Mouse (Mus musculus): ENCODE data around the gene Anapc15. TPM values are rescaled to one million over a fixed set of nuclear protein-coding genes. Genes with fewer than 3 reads are reported as not detected.
A peak's percentile ranks its signal among the peaks of the same experiment; 100 is the strongest.

Gene Anapc15
- polyA plus RNA-seq, 1 experiment = 47.3 TPM

DNA sequence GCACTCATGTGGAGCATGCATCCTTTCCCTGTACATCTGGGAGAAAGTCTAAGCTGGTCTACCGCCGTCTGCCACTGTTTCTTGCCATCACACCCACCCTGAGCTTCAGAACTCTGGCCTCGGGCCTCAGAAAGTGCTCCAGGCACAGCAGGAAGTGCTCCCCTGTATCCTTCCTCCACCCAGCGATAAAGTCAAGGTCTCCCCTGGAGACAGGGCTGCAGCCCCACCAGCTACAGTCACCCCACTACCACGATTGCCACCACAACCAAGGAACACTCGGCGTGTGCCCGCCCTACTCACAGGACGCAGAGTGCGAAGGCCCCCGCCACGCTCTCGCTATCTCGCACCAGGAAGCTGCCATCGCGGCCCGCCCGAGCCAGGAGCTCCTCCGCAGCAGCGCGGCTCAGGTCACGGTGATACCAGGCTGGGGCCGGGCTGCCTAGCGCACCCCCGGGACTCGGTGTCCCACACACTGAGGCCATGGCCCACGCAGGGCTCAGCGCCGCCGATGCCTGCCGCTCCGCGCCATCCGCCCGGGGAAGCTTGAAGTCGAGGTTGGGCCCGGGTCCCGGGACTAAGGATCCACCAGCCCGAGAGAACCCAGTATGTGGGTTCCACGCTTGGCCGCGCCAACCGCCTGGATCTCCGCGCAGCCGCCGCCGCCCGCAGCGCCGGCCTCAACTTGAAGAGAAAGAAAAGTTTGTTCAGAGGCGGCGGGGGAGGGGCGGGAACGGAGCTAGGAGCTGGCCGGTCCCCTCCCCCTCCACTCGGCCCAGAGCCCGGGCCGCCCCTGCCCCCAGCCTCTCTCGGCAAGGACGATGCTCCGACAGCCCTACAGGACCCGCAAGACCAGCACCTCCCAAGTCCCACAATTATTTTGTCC is 27.0 kb upstream of the Anapc15 start:
- Histone ChIP-seq H3K27me3 (ENCODE audit: control insufficient read depth, insufficient read depth, low read length) (no peaks in the 10 kb centered on the region), H3K27ac (ENCODE audit: insufficient read depth, low read length) (peak overlapping the region; percentile 20; the same call in 1 of the 2 replicates), H3K4me1 (ENCODE audit: control insufficient read depth, insufficient read depth, low read length) (peaks cover 8% of the 10 kb centered on the region; the same call in 1 of the 2 replicates), H3K4me3 (replicated peaks; ENCODE audit: insufficient read depth, low read depth, low read length) (peak overlapping the region; percentile 90)
- DNase-seq = peak; percentile 47 to 52
- 3% methylated on average over 63 of the region's 63 CpGs for WGBS
- TF ChIP-seq CTCF (IDR thresholded peaks at IDR 0.05; ENCODE audit: borderline replicate concordance, insufficient read depth, low read depth, low read length) (no peak), POLR2A (IDR thresholded peaks at IDR 0.05; ENCODE audit: borderline replicate concordance, insufficient read depth, low read length) (no peak)

DNA sequence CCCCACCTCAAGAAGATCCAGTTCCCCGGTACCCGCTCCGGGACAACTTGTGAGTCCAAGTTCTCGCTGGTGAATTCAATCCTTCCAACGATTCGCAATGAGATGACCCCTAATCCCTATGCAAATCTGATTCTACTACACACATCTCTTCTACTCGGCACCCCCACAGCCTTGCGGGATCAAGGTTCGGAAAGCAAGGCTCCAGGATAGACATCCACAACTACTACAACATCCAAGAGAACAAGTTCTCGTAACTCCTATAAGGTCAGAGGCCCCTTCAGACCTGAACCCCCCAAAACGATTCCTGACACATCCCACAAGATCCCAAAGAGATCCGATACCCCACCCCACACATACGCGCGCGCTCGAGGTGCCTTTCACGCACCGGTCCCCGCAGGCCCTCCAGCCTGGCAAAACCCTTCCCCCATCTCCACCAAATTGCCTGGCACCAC is 26.3 kb upstream of the Anapc15 start:
- peak overlapping the region; percentile 90 for H3K4me3 ChIP-seq (replicated peaks; ENCODE audit: insufficient read depth, low read depth, low read length)
- H3K27me3 ChIP-seq (ENCODE audit: control insufficient read depth, insufficient read depth, low read length) = no peaks in the 10 kb centered on the region
- peaks cover 8% of the 10 kb centered on the region; the same call in 1 of the 2 replicates for H3K4me1 ChIP-seq (ENCODE audit: control insufficient read depth, insufficient read depth, low read length)
- TF ChIP-seq POLR2A (IDR thresholded peaks at IDR 0.05; ENCODE audit: borderline replicate concordance, insufficient read depth, low read length) (no peak), CTCF (IDR thresholded peaks at IDR 0.05; ENCODE audit: borderline replicate concordance, insufficient read depth, low read depth, low read length) (no peak)
- under 1% methylated on average over 20 of the region's 20 CpGs for WGBS
- DNase-seq = no peak
- H3K27ac ChIP-seq (ENCODE audit: insufficient read depth, low read length) = peak overlapping the region; percentile 20; the same call in 1 of the 2 replicates

DNA sequence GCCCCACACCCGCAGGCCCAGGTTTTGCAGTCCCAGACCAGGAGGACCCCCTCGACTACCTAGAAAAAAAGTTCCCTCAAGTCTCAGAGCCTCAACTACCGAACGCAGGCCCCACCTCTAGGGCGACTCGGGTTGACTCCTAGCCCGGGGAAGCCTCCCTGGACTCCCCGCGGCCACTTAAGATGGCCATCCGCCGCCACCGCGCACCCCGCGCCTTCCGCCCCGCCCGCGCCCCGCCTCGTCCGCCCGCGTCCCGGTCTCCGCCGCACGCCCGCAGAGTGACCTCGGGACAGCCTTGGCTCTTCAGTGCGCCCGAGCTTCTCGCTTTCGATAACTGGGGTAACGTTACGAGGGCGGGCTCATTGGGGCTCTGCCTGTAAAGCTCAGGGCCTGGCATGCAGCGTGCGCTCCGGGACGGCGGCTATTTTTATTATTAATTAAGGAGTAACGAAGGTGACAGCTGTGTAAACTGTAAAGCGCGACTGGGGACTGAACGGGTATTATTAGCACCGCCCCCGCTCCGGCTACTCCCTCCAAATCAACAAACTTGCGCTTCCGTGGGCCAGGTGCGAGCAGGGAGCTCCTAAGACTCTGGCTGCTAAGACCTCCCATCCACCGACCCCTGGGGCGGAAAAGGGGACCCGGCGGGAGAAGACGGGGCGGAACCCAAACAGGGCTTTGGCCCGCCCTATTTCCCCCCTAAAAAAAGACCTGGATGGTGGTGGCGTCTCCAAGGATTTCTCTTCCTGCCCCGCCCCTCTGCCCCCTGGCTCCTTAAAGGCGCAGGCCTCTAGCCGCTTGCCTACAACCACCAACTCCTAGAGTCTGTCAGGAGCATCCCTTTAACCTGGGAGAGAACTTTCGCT is 25.7 kb upstream of the Anapc15 start, which contains the start of gene Inppl1:
Gene Inppl1, minus strand, starts transcription at position 624 of the 866 bp plus-strand sequence.
- DNase-seq = peak; percentile 88 to 91
- Histone ChIP-seq H3K4me3 (replicated peaks; ENCODE audit: insufficient read depth, low read depth, low read length) (peak within 1 kb of the TSS; percentile 90), H3K4me1 (ENCODE audit: control insufficient read depth, insufficient read depth, low read length) (peaks cover 8% of the 10 kb centered on the region; the same call in 1 of the 2 replicates), H3K27me3 (ENCODE audit: control insufficient read depth, insufficient read depth, low read length) (no peaks in the 10 kb centered on the region), H3K27ac (ENCODE audit: insufficient read depth, low read length) (peak within 1 kb of the TSS; percentile 65; the same call in 1 of the 2 replicates)
- under 1% methylated on average over 64 of the region's 64 CpGs for WGBS
- TF ChIP-seq POLR2A (IDR thresholded peaks at IDR 0.05; ENCODE audit: borderline replicate concordance, insufficient read depth, low read length) = no peak
- TF ChIP-seq CTCF (IDR thresholded peaks at IDR 0.05; ENCODE audit: borderline replicate concordance, insufficient read depth, low read depth, low read length) = no peak

DNA sequence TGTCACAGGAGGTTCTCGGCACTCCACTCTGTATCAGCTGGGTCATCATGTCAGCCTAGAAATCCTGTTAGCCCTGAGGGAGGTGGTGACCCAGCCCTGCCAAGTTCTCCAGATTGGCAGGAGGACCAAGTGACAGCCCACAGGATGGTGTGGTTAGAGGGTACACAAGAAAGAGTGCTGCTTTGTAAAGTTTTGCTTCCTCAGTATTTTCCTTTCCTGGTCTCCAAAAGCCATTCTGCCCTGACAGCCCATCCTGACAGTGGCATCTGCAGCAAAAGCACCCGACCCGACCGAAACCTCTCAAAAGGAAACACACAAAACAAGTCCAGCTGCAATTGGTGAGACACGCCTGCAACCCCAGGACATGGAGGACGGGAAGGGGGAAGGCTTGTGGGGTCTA is 19.3 kb upstream of the Anapc15 start:
- Histone ChIP-seq H3K27me3 (ENCODE audit: control insufficient read depth, insufficient read depth, low read length) (no peaks in the 10 kb centered on the region), H3K27ac (ENCODE audit: insufficient read depth, low read length) (no peak overlapping the region), H3K4me3 (replicated peaks; ENCODE audit: insufficient read depth, low read depth, low read length) (no peak overlapping the region), H3K4me1 (ENCODE audit: control insufficient read depth, insufficient read depth, low read length) (no peaks in the 10 kb centered on the region)
- DNase-seq = no peak
- TF ChIP-seq CTCF (IDR thresholded peaks at IDR 0.05; ENCODE audit: borderline replicate concordance, insufficient read depth, low read depth, low read length) (no peak), POLR2A (IDR thresholded peaks at IDR 0.05; ENCODE audit: borderline replicate concordance, insufficient read depth, low read length) (no peak)
- 71% methylated on average over 6 of the region's 6 CpGs for WGBS

DNA sequence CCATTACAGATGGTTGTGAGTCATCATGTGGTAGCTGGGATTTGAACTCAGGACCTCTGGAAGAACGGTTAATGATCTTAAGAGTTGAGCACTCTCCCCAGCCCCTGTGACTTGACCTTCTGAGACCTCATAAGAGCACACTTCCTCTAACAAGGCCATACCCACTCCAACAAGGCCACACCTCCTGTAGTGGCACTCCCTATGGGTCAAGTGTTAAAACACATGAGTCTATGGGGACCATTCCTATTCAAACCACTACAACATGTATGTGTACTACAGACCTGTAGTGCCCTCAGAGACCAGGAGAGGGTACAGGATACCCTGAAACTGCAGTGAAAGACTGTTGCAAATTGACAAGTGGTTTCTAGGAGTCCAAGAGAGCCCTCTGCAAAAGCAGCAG is 15.6 kb upstream of the Anapc15 start:
- TF ChIP-seq POLR2A (IDR thresholded peaks at IDR 0.05; ENCODE audit: borderline replicate concordance, insufficient read depth, low read length) = no peak
- no peak for DNase-seq
- 100% methylated on average over 1 of the region's 1 CpGs for WGBS
- H3K27ac ChIP-seq (ENCODE audit: insufficient read depth, low read length) = no peak overlapping the region
- H3K4me1 ChIP-seq (ENCODE audit: control insufficient read depth, insufficient read depth, low read length) = no peaks in the 10 kb centered on the region
- no peaks in the 10 kb centered on the region for H3K27me3 ChIP-seq (ENCODE audit: control insufficient read depth, insufficient read depth, low read length)
- H3K4me3 ChIP-seq (replicated peaks; ENCODE audit: insufficient read depth, low read depth, low read length) = no peak overlapping the region

DNA sequence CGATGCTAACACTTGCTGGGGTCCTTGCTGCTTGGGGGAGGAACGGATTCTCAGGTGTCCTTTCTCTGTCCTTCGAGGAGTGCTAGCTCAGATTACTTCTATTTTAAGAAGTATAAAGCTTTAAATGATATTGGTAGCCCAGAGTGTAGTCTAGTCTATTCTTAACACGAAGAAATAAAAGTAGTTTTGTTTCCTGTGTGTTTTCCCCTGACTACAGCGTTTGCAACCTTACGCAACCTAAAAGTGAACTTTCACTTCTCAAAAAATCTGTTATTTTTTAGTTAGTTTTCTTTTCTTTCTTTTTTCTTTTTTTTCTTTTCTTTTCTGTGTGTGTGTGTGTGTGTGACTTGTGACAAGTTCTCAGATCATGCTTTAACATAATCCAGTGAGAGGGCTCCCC is 11.8 kb upstream of the Anapc15 start:
- no peak for DNase-seq
- H3K4me1 ChIP-seq (ENCODE audit: control insufficient read depth, insufficient read depth, low read length) = no peaks in the 10 kb centered on the region
- TF ChIP-seq CTCF (IDR thresholded peaks at IDR 0.05; ENCODE audit: borderline replicate concordance, insufficient read depth, low read depth, low read length) (no peak), POLR2A (IDR thresholded peaks at IDR 0.05; ENCODE audit: borderline replicate concordance, insufficient read depth, low read length) (no peak)
- no peak overlapping the region for H3K27ac ChIP-seq (ENCODE audit: insufficient read depth, low read length)
- WGBS = 87% methylated on average over 6 of the region's 6 CpGs
- no peaks in the 10 kb centered on the region for H3K27me3 ChIP-seq (ENCODE audit: control insufficient read depth, insufficient read depth, low read length)
- no peak overlapping the region for H3K4me3 ChIP-seq (replicated peaks; ENCODE audit: insufficient read depth, low read depth, low read length)

GRCm38 (mm10) chr7:101852846-101853245 is 10.7 kb upstream of the Anapc15 start:
- DNase-seq = no peak
- Histone ChIP-seq H3K27me3 (ENCODE audit: control insufficient read depth, insufficient read depth, low read length) (no peaks in the 10 kb centered on the region), H3K4me3 (replicated peaks; ENCODE audit: insufficient read depth, low read depth, low read length) (no peak overlapping the region), H3K4me1 (ENCODE audit: control insufficient read depth, insufficient read depth, low read length) (no peaks in the 10 kb centered on the region), H3K27ac (ENCODE audit: insufficient read depth, low read length) (no peak overlapping the region)
- 85% methylated on average over 6 of the region's 6 CpGs for WGBS
- TF ChIP-seq POLR2A (IDR thresholded peaks at IDR 0.05; ENCODE audit: borderline replicate concordance, insufficient read depth, low read length) (no peak), CTCF (IDR thresholded peaks at IDR 0.05; ENCODE audit: borderline replicate concordance, insufficient read depth, low read depth, low read length) (no peak)

Measured in cerebellum, adult 2 months (tissue).